Comparison of ENCODE assay signal across 9 mouse cellular contexts in the genomic region with DNA sequence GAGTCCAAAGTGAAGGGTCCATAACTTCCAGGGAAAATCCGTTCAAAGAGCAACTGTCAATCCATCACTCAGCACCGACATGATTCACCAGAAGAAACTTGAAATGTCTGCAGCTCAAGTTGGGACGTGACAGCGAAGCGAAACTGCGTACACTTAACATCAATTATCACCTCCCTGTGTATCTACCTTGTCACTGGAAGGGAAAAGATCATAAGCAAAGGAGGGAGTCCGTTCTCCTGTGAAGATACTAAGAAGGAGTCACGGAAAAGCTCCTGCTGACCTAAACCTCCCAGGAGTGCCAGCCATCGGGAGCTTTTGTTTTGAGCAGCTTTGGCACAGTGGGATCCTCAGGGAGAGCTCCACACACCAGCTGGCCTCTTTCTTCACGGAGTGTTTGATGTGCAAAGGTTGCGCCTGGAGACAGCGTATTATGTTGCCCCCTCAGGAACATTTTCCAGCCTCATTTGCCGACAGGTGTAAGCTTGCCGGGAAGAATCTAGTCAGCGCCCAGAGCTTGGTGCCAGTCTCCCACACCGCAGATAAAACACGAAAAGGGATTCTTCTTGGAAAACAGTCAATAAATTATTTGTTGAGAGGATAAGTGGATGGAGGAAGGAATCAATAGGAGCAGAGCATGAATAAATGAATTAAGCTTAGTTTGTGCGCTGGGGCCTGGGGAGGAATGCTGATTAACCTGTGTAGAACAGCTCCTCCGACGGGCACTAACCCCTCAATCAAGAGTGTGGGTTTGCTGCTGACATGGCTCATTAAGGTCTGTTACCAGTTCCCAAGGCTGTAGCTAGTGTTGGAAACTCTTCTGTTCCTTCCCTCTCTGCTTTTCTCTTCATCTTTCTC.
DNase-seq lines count a peak whose midpoint lies in the region; ATAC-seq and TF ChIP-seq lines count a peak whose summit lies in the region.
"Had no signal": no experiment of that assay in that cellular context is flagged by ENCODE, and none has a peak within 500 bp of the region (broad histone marks: within the 10 kb centered on the region; RNA-seq: fewer than 3 reads in every experiment).

No protein-coding gene starts in this region.

- TF ChIP-seq CTCF in kidney, postnatal 0 days (IDR thresholded peaks at IDR 0.05; ENCODE audit: low read depth): no peak
- TF ChIP-seq CTCF in hindbrain, postnatal 0 days (IDR thresholded peaks at IDR 0.05; ENCODE audit: low read depth): no peak

- H3K27me3 ChIP-seq in kidney, postnatal 0 days (ENCODE audit: insufficient read depth, low read length): no peaks in the 10 kb centered on the region
- no peaks in the 10 kb centered on the region for H3K27me3 ChIP-seq in hindbrain, postnatal 0 days (ENCODE audit: insufficient read depth, low read length)
- no peaks in the 10 kb centered on the region for H3K27me3 ChIP-seq in neural tube, embryonic 12.5 days (replicated peaks)

- DNase-seq in kidney, postnatal 0 days (ENCODE audit: low spot score): peak; percentile 45
- no peak for DNase-seq in kidney, adult 8-10 months
- DNase-seq in embryo, embryonic 10.5 days (ENCODE audit: low spot score): peak; percentile 49
- peak; percentile 53 for DNase-seq in hindbrain, postnatal 0 days (ENCODE audit: low spot score)
- DNase-seq in right cerebral cortex, postnatal 25 days: no peak
- DNase-seq in left cerebral cortex, adult 11 months (ENCODE audit: low spot score): no peak
- DNase-seq in layer of hippocampus, postnatal 14 days (ENCODE audit: low spot score in 2 of 2): no peak

- H3K36me3 ChIP-seq in kidney, postnatal 0 days (ENCODE audit: insufficient read depth, low read length): no peaks in the 10 kb centered on the region
- no peaks in the 10 kb centered on the region for H3K36me3 ChIP-seq in hindbrain, postnatal 0 days (ENCODE audit: insufficient read depth, low read length)
- no peaks in the 10 kb centered on the region for H3K36me3 ChIP-seq in neural tube, embryonic 12.5 days

- no peak overlapping the region for H3K27ac ChIP-seq in kidney, postnatal 0 days
- no peak overlapping the region for H3K27ac ChIP-seq in hindbrain, postnatal 0 days
- no peak overlapping the region for H3K27ac ChIP-seq in neural tube, embryonic 12.5 days
- H3K27ac ChIP-seq: macrophage had no signal

- peak overlapping the region; percentile 9 for H3K4me3 ChIP-seq in kidney, postnatal 0 days (replicated peaks; ENCODE audit: low read depth, low read length)
- peak overlapping the region; percentile 26 for H3K4me3 ChIP-seq in hindbrain, postnatal 0 days (ENCODE audit: low read length)
- H3K4me3 ChIP-seq in neural tube, embryonic 12.5 days: 0 out of 2 replicates have a peak overlapping the region, but pooled peaks have one; percentile 10

- WGBS in kidney, postnatal 0 days: 13% methylated on average over 20 of the region's 20 CpGs
- 5% methylated on average over 20 of the region's 20 CpGs for WGBS in hindbrain, postnatal 0 days
- WGBS in neural tube, embryonic 12.5 days: 3% methylated on average over 20 of the region's 20 CpGs

- no peak overlapping the region for H3K9ac ChIP-seq in kidney, postnatal 0 days (ENCODE audit: low read depth, low read length)
- H3K9ac ChIP-seq in hindbrain, postnatal 0 days (replicated peaks; ENCODE audit: low read length): peak overlapping the region; percentile 22; the same call in 1 of the 2 replicates
- H3K9ac ChIP-seq in neural tube, embryonic 12.5 days: no peak overlapping the region

- peak overlapping the region; percentile 48 for H3K4me2 ChIP-seq in kidney, postnatal 0 days (ENCODE audit: low read length)
- peak overlapping the region; percentile 63 for H3K4me2 ChIP-seq in hindbrain, postnatal 0 days (ENCODE audit: low read depth, low read length)
- H3K4me2 ChIP-seq in neural tube, embryonic 12.5 days (replicated peaks): peak overlapping the region; percentile 56

- no peak for ATAC-seq in kidney, postnatal 0 days (replicated peaks; ENCODE audit: low FRiP score, low read depth)
- peak; percentile 73 for ATAC-seq in hindbrain, postnatal 0 days
- peak; percentile 94 for ATAC-seq in neural tube, embryonic 12.5 days (ENCODE audit: low FRiP score, low read depth)

- H3K9me3 ChIP-seq in kidney, postnatal 0 days (replicated peaks; ENCODE audit: low read length): no peaks in the 10 kb centered on the region
- H3K9me3 ChIP-seq in hindbrain, postnatal 0 days (ENCODE audit: low read length): 0 out of 2 replicates have a peak, but pooled peaks cover under 1% of the 10 kb centered on the region
- H3K9me3 ChIP-seq in neural tube, embryonic 12.5 days: no peaks in the 10 kb centered on the region

- no peaks in the 10 kb centered on the region; the same call in 1 of the 2 replicates for H3K4me1 ChIP-seq in kidney, postnatal 0 days (replicated peaks; ENCODE audit: insufficient read depth, low read length)
- peaks cover 6% of the 10 kb centered on the region for H3K4me1 ChIP-seq in hindbrain, postnatal 0 days (ENCODE audit: insufficient read depth, low read length)
- peaks cover 13% of the 10 kb centered on the region for H3K4me1 ChIP-seq in neural tube, embryonic 12.5 days

Comparison
In these comparisons a context has a peak if more than half of its experiments do, and no peak if none do; other contexts are left out.
1. DNase-seq: peak in kidney, postnatal 0 days (single experiment), embryo, embryonic 10.5 days (single experiment) and hindbrain, postnatal 0 days (single experiment); none in kidney, adult 8-10 months (0 of 2), right cerebral cortex, postnatal 25 days (single experiment), left cerebral cortex, adult 11 months (single experiment) and layer of hippocampus, postnatal 14 days (0 of 2).
2. Peak in every context shown above with its lines, with median percentiles within 50 percentile points of each other: H3K4me2 ChIP-seq and H3K4me3 ChIP-seq.